Mouse (Mus musculus) liver, embryonic 16.5 days (tissue): ENCODE data around the gene Slc34a1. TPM values are rescaled to one million over a fixed set of nuclear protein-coding genes. Genes with fewer than 3 reads are reported as not detected.
A peak's percentile ranks its signal among the peaks of the same experiment; 100 is the strongest.

ENCODE experiments used
- ATAC-seq: fragments of 200-750 bp; cut with Nextera tagmentation; 2 replicates; pipeline ENCODE4 v1.8.0; 2017; ENCODE audit warnings: low read depth, mild to moderate bottlenecking, moderate number of reproducible peaks, moderate library complexity
- H3K27ac ChIP-seq: fragments of 300-500 bp; sonication (generic); 2 replicates; pipeline ENCODE4 v1.5.1; 2014; ENCODE audit warnings: mild to moderate bottlenecking, low read length
- H3K27me3 ChIP-seq: fragments of 300-500 bp; sonication (generic); 2 replicates; pipeline ENCODE4 v1.6.1; 2014; ENCODE audit warnings: low read depth, low read length, mixed read lengths; ENCODE audit not compliant: control insufficient read depth, insufficient read depth
- H3K36me3 ChIP-seq: fragments of 300-500 bp; sonication (generic); 2 replicates; pipeline ENCODE4 v1.6.1; 2014; ENCODE audit warnings: mild to moderate bottlenecking; ENCODE audit not compliant: control insufficient read depth, insufficient read depth
- H3K4me1 ChIP-seq: fragments of 300-500 bp; sonication (generic); 2 replicates; pipeline ENCODE4 v1.6.1; 2014; ENCODE audit warnings: low read depth, low read length, mixed read lengths; ENCODE audit not compliant: control insufficient read depth
- H3K4me2 ChIP-seq: fragments of 300-500 bp; sonication (generic); 2 replicates; pipeline ENCODE4 v1.6.1; 2014; ENCODE audit warnings: low read depth, low read length, mixed read lengths
- H3K4me3 ChIP-seq: fragments of 300-500 bp; sonication (generic); 2 replicates; pipeline ENCODE4 v1.5.1; 2014; ENCODE audit warnings: low read depth, mild to moderate bottlenecking, low read length
- H3K9ac ChIP-seq: fragments of 300-500 bp; sonication (generic); 2 replicates; pipeline ENCODE4 v1.6.1; 2014; ENCODE audit warnings: low read depth, low read length
- H3K9me3 ChIP-seq: fragments of 300-500 bp; sonication (generic); replicated peaks from 2 replicates; pipeline ENCODE4 v1.6.1; 2016; ENCODE audit warnings: low read length; ENCODE audit not compliant: control insufficient read depth
- WGBS: fragments of 180-500 bp; shearing (Covaris S2); extraction: QIAGEN DNeasy Blood & Tissue Kit; methylation state at CpG from one replicate; pipeline ENCODE4 v1.1.7; 2014; ENCODE audit not compliant: insufficient replicate concordance; 5-methylcytosine and 5-hydroxymethylcytosine counted together
- polyA plus RNA-seq: library from polyadenylated mRNA; unstranded; fragments of >200 nt; fragmentation: Nextera tagmentation; extraction: Ambion mirVana; gene quantifications from 2 replicates; pipeline ENCODE4 v1.2.1, GENCODE M21; 2015

Slc34a1 gene
- 0.15 TPM in 1 of 2 replicates, not detected in the other for polyA plus RNA-seq

DNA sequence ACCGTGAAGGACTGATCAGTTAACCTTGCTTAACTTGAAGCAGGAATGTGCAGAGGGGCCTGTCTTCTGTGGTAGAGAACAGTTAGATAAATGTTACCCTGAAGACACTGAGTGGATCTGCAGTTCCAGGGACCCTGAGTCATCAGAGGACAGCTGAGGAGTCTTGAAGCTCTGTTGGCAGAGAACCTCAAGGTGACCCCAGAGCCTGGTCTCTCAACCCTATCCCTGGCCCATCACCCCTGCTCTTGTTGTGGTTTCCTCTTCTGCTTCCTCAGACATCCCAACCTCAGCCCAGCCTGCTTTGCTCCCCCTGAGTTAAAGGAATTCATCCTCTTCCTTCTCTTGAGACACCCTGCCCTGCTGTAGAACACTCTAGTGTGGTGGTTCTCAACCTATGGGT, at the start of gene Slc34a1:
TSS of gene Slc34a1 (plus strand) at position 100 of the 400 bp plus-strand sequence.
- Histone ChIP-seq H3K9me3 (no peaks in the 10 kb centered on the region), H3K27me3 (peaks cover 6% of the 10 kb centered on the region), H3K4me3 (no peak within 1 kb of the TSS), H3K4me2 (no peak within 1 kb of the TSS), H3K9ac (no peak within 1 kb of the TSS), H3K27ac (no peak within 1 kb of the TSS), H3K36me3 (no peaks in the 10 kb centered on the region), H3K4me1 (no peaks in the 10 kb centered on the region)
- no peak for ATAC-seq
- WGBS = 54% methylated on average over 1 of the region's 1 CpGs

DNA sequence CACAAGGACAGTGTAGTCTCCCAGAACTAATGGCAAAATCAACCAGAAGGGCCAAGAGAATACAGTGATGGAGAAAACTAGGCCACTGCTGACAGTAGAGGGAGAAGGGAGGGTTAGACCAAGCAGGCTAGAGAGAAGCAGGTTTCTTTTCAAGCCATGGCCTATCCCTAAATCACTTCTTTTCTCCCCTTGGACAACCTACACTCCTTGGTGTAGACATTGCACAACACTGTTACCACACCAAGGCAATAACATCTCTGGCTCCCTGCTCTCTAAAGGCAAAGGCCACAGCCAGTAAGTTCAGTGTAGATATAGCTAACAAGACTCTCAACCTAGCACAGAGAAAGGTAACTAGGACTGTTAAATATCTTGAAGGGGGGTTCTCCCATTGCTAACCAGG, 36.8 kb upstream of the Slc34a1 start:
- peaks cover 14% of the 10 kb centered on the region for H3K36me3 ChIP-seq
- H3K4me3 ChIP-seq = peak overlapping the region; percentile 96
- H3K4me1 ChIP-seq = peaks cover 24% of the 10 kb centered on the region
- peak overlapping the region; percentile 79 for H3K4me2 ChIP-seq
- ATAC-seq = no peak
- H3K27ac ChIP-seq = peak overlapping the region; percentile 35; the same call in 1 of the 2 replicates
- H3K27me3 ChIP-seq = no peaks in the 10 kb centered on the region
- peak overlapping the region; percentile 95 for H3K9ac ChIP-seq
- no peaks in the 10 kb centered on the region for H3K9me3 ChIP-seq

DNA sequence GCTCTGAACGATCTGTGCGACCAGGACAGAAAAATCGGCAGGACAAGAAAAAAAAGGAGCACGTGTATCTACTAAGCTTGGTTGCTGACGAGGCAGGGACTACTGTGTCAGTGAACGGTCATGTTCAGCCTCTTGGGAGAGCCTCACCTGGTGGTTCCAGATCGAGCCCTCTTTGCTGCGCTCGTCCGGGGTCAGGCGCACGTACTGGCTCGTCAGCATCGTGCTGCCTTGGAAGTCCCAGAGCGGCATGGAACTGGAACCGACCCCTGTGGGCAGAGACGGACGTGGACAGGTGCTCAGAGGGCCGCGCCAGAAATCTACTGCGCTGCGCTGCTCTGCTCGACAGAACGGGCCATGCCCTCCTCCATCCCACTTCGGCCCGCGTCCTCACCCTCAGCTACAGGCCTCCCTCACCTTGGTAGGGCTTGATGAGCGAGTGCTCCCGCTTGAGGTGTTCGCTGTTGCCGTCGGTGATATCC, 36.0 kb upstream of the Slc34a1 start:
- under 1% methylated on average over 32 of the region's 32 CpGs for WGBS
- Histone ChIP-seq H3K27me3 (no peaks in the 10 kb centered on the region), H3K4me1 (peaks cover 26% of the 10 kb centered on the region), H3K9ac (peak overlapping the region; percentile 95), H3K36me3 (peaks cover 12% of the 10 kb centered on the region), H3K9me3 (no peaks in the 10 kb centered on the region), H3K4me2 (peak overlapping the region; percentile 79), H3K27ac (peak overlapping the region; percentile 97), H3K4me3 (peak overlapping the region; percentile 96)
- peak; percentile 36 for ATAC-seq

DNA sequence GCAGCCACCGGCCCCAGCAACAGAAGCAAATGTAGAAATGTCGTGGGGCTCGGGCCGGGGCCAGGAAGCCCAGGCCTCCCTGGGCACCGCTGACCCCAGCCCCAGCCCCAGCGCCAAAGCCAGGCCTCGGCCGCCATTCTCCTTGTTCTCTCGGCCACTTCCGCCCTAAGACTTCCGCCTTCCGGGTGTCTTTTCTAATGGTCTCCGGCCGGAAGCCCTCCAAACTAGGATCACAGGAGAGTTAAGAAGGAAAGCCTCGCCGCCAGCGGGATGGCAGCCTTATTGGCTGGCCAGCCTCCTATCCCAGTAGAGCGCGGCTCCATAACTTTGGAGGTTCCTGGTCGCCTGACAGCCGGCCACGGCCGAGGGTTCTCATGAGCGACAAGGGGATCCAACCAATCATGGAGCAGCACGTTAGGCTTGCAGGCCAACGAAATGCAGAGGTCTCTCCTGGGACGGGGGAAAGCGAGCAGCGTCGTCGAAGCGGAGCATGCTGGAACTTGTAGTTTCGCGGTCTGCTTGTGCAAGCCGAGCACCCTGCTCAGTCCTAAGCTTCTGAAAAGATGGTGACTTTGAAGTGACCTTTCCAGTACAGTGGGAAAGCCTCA, 35.4 kb upstream of the Slc34a1 start, which contains the start of gene Lman2:
TSS of gene Lman2 (minus strand) at position 331 of the 608 bp plus-strand sequence.
- Histone ChIP-seq H3K9me3 (no peaks in the 10 kb centered on the region), H3K4me1 (peaks cover 30% of the 10 kb centered on the region), H3K27me3 (no peaks in the 10 kb centered on the region), H3K36me3 (peaks cover 10% of the 10 kb centered on the region), H3K9ac (peak within 1 kb of the TSS; percentile 95), H3K4me3 (peak within 1 kb of the TSS; percentile 96), H3K4me2 (peak within 1 kb of the TSS; percentile 79), H3K27ac (peak within 1 kb of the TSS; percentile 97)
- WGBS = under 1% methylated on average over 35 of the region's 35 CpGs
- peak; percentile 97 for ATAC-seq

DNA sequence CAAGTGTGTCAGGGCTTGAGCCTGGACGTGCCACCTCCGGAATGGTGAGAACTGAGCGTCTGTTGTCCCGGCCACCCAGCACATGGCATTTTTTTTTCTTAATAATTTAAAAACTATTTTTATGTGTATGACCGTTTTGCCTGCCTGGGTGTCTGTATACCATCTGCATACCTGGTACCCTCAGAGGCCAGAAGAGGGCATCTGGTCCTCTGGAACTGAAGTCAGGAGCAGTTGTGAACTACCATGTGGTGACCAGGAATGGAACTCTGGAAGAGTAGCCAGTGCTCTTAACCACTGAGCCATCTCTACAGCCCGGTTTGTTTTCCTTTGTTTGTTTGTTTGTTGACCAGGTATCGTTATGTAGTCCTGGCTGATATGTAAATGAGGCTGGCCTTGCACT, 29.6 kb upstream of the Slc34a1 start:
- Histone ChIP-seq H3K9me3 (no peaks in the 10 kb centered on the region), H3K36me3 (no peaks in the 10 kb centered on the region), H3K9ac (no peak overlapping the region), H3K27ac (no peak overlapping the region), H3K27me3 (no peaks in the 10 kb centered on the region), H3K4me3 (no peak overlapping the region), H3K4me1 (peaks cover 31% of the 10 kb centered on the region), H3K4me2 (no peak overlapping the region)
- ATAC-seq = no peak
- WGBS = 69% methylated on average over 7 of the region's 7 CpGs

DNA sequence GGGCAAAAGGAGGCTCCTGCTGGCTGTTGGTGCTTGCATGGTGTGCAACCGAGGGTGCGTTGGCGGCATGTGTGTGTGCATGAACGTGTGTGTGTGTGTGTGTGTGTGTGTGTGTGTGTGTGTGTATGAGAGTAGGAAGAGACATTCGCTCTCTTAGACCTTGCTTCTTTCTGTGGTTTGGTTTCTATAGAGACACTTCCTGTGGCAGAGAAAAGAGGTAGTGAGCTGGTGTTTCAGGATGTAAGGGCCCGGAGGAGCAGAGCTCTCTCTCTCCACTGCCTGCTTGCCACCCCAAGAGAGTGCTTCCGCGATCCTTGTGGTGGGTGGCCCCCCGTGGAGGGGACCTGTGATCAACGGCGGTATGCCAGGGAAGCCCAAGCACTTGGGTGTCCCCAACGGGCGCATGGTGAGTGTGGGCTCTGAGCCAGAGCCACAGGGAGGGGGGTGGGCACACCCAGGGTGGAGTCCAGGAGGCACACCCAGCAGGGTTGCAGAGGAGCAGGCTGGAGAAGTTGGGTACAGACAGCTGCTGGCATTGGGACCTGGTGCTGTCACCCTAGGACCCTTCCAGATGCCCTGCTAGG, 28.4 kb upstream of the Slc34a1 start, which contains the start of gene Rgs14:
TSS of gene Rgs14 (plus strand) at position 202 of the 584 bp plus-strand sequence.
- 17% methylated on average over 13 of the region's 13 CpGs for WGBS
- Histone ChIP-seq H3K27me3 (no peaks in the 10 kb centered on the region), H3K36me3 (no peaks in the 10 kb centered on the region), H3K9me3 (no peaks in the 10 kb centered on the region), H3K9ac (0 out of 2 replicates have a peak within 1 kb of the TSS, but pooled peaks have one; percentile 11), H3K27ac (no peak within 1 kb of the TSS; the same call in 1 of the 2 replicates), H3K4me2 (peak within 1 kb of the TSS; percentile 49), H3K4me3 (peak within 1 kb of the TSS; percentile 39), H3K4me1 (peaks cover 31% of the 10 kb centered on the region)
- peak; percentile 90 for ATAC-seq

DNA sequence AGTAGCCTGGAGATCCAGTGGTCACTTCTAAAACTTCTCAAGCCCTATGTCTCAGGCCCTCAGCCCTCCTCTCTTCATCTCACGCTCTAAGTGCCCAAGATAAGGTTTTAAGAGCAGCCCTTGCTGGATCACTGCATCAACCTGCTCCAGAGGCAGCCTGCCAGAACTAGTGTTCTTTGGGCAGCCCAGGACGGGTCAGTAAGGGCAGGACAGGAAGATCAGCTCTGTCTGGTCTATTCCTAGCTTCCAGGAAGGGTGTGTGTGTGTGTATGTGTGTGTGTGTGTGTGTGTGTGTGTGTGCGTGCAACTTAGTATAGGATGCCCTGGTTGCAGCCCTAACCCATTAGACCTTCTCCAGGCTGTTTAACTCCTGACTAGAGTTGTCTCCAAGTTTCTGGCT, 27.8 kb upstream of the Slc34a1 start:
- H3K4me2 ChIP-seq = peak overlapping the region; percentile 49
- H3K27ac ChIP-seq = no peak overlapping the region
- H3K36me3 ChIP-seq = no peaks in the 10 kb centered on the region
- H3K4me3 ChIP-seq = peak overlapping the region; percentile 39
- H3K27me3 ChIP-seq = no peaks in the 10 kb centered on the region
- no peaks in the 10 kb centered on the region for H3K9me3 ChIP-seq
- no peak for ATAC-seq
- H3K9ac ChIP-seq = 0 out of 2 replicates have a peak overlapping the region, but pooled peaks have one; percentile 11
- H3K4me1 ChIP-seq = peaks cover 31% of the 10 kb centered on the region
- WGBS = 31% methylated on average over 3 of the region's 3 CpGs

DNA sequence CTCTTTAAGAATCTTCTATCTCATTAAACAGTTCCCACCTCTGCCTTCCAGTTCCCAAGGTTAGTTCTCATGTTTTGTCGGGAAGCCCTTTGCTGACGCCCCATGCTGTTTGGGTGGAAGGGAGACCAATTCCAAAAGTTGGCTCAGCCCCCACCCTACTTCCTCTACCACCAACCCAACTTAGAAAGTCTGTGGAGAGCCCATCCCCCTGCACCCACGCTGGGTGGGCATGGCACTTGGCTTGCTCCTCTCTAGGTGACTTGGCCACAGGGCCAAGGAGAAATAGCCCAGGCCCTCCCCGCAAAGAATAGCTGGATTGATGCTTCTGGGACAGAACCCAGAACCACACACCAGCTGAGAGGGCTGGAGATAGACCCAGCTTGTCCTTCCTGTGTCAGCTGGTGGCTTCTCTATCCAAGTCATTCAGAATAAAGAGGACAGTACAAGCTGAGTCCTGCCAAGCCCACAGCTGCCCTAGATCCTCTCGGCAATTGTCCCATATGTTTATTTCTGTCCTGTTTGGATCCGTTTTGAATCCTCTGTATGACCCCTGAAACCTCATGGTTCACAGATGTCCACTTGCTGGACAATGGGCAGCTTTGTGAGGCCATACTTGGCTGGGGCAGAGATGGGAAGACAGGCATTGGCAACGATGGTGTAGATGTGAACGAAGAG, 26.8 kb upstream of the Slc34a1 start:
- peaks cover 31% of the 10 kb centered on the region for H3K4me1 ChIP-seq
- H3K27me3 ChIP-seq = no peaks in the 10 kb centered on the region
- no peaks in the 10 kb centered on the region for H3K36me3 ChIP-seq
- H3K4me3 ChIP-seq = no peak overlapping the region
- no peak overlapping the region for H3K4me2 ChIP-seq
- H3K9me3 ChIP-seq = no peaks in the 10 kb centered on the region
- WGBS = 57% methylated on average over 8 of the region's 8 CpGs
- no peak for ATAC-seq
- no peak overlapping the region for H3K27ac ChIP-seq
- no peak overlapping the region for H3K9ac ChIP-seq
